Mouse (Mus musculus): ENCODE measurements at regions not wholly inside any gene's neighbourhood (a gene's known extent, or its start where the extent isn't known, plus 50 kb on each side); places are given as distances from the start of the nearest gene placed in this dataset.
"Not testable (repeated sequence)": the region's sequence is repeated elsewhere in the genome, so short reads cannot be mapped to it uniquely, and the experiment has no call there.

DNA sequence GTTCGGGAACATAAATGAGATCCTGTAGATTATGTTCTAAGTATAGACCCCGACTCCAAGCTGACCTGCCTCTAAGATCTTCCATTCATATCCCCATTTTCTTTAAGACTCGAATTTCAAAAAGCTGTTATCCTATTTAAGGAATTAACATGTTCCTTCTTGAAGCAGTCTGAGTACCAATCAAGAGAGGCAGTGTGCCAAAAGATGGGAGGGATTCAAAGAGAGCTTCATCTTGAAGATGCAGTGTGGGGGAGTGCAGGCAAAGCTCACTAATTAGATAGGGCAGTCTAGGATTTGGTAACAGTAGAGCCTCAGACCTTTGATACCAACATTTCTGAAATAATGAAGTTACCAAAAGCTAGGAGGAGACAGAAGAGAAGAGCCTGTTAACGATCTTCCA, 383.7 kb upstream of the Cdh5 start:
- ATAC-seq (replicated peaks in 1 of 2; ENCODE audit: insufficient read depth in 1 of 2, low FRiP score in 2 of 2, low TSS enrichment in 1 of 2, low read depth in 1 of 2, poor library complexity in 2 of 2, severe bottlenecking in 2 of 2): no peak

DNA sequence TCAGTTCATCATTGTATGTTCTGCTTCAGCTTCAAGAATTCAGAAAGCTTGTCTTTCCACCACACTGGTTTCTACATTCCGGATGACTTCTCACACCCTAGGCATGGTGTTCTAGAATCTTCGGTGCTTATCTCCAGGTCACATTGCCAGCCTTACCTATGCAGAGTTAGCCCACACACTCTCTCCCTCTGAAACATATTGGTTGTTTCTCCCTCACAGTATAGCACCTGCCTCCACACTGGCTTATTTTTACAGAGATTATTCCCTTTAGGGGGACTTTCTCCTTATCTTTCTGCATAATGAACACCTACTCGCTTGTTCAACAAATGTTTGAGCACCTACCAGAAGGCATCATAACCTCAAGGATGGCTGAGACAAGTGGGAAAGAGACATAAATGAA, 368.0 kb upstream of the Cdh5 start:
- ATAC-seq (replicated peaks in 1 of 2; ENCODE audit: insufficient read depth in 1 of 2, low FRiP score in 2 of 2, low TSS enrichment in 1 of 2, low read depth in 1 of 2, poor library complexity in 2 of 2, severe bottlenecking in 2 of 2): no peak

DNA sequence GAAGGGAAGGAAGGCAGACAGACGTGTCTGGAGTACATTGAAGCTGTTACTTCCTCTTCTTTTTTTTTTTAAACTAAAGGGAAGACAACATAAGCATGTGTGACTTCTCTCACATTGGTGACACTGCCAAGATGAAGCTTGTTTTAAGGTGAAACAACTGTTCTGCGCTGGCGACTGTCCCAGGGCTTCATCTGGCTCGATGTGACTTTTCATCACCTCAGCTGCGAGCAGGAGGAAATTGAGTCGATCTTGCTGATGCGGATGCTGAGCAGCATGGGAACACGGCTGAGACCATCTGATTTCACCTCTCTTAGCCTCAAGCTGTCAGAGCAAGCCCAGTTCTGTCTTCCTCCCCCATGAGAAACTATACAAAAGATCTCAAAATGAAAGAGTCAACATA, 363.1 kb upstream of the Cdh5 start:
- no peak for ATAC-seq (replicated peaks in 1 of 2; ENCODE audit: insufficient read depth in 1 of 2, low FRiP score in 2 of 2, low TSS enrichment in 1 of 2, low read depth in 1 of 2, poor library complexity in 2 of 2, severe bottlenecking in 2 of 2)

DNA sequence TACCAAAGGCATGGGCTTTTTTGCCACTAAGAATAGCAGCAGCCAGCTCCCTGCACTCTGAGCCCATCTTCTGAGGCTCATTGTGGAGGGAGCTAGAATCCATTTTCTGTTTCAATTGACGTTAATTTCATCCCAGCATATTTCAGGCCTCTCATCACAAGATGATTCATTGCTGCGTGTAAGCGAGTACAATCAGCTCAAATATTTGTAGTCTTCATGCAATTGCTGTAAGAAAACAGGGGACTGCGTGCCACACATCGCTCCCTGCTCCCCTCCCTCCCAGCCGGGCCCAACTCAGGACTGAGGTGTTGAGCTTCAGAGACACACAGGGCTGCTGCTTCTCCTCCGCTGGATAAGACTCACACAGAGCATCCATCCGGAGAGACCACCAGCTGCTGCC, 360.0 kb upstream of the Cdh5 start:
- ATAC-seq (replicated peaks in 1 of 2; ENCODE audit: insufficient read depth in 1 of 2, low FRiP score in 2 of 2, low TSS enrichment in 1 of 2, low read depth in 1 of 2, poor library complexity in 2 of 2, severe bottlenecking in 2 of 2): no peak

DNA sequence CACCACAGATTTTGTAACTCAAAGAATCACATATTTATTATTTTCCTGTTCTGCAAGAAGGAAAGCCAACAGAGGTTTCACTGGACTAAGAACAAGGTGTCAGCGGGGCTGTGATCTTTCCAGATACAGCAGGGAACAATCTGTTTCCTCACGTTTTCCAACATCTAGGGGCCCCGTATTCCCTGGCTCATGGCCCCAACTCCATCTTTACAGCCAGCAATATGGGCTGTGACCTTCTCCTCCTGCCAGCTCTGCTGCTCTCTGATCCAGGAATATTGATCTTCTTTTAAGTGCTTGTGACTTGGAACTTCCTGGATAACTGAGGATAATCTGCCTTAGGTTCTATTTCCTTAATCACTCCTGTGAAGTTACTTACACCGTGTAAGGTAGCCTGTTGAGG, 352.7 kb upstream of the Cdh5 start:
- no peak for ATAC-seq (replicated peaks in 1 of 2; ENCODE audit: insufficient read depth in 1 of 2, low FRiP score in 2 of 2, low TSS enrichment in 1 of 2, low read depth in 1 of 2, poor library complexity in 2 of 2, severe bottlenecking in 2 of 2)

DNA sequence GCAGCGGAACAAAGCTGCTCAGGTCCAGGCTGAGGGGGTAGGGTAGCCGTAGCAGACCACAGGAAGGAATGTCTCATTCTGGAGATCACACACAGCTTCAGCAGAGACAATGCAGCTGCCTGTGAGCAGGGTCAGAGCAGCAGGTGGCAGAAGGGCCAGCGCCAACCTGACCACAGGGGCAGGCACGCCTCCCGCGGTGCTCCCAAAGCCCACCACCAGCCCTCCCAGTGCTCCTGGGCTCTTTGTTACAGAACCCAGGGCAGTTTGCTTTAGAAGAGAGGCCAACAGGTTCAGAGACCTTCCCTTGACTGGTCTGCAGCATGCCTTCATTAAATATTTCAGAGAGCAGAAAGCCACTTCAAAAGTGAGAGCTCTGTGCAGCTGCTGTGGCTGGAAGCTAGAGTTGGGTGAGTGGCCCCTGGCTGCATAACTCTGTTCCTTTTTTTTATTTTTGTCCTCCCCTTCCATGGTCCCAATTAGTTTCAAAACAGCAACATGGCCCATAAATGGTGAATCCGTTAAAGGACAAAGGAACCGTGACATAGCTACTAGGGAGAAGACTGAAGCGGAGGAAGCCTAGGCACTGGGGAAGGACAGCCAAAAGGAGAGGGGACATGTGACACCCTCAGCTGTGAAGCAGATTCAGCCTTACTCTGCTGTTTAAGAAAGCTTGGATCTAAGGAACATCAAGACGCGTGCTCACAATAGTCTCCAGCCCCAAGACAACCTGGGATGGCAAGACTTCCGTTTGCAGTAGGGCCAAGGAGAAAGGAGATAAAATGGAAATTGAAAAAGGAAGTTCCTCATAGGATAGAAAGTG, 350.9 kb upstream of the Cdh5 start:
- peak in 1 of 2 experiments; percentile 27; a peak in 1 of 4 replicates for ATAC-seq (replicated peaks in 1 of 2; ENCODE audit: insufficient read depth in 1 of 2, low FRiP score in 2 of 2, low TSS enrichment in 1 of 2, low read depth in 1 of 2, poor library complexity in 2 of 2, severe bottlenecking in 2 of 2)

DNA sequence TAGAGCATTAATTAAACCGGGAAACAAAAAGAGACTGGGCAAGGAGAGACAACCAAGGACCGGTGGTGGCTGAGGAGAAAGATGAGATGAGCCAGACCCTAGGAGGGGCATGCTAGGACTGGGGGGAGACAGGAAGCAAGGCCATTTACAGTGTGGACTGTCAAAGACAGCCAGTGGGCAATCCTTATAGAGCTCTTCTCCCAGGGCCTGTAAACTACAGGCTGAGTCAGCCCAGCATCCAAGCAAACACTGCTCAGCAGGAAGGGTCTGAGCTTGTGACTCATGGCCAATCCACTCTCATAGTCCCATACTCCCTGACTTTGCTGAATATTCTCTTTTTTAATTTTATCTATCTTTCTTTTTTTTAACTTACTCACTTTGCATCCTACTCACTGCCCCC, 350.3 kb upstream of the Cdh5 start:
- no peak for ATAC-seq (replicated peaks in 1 of 2; ENCODE audit: insufficient read depth in 1 of 2, low FRiP score in 2 of 2, low TSS enrichment in 1 of 2, low read depth in 1 of 2, poor library complexity in 2 of 2, severe bottlenecking in 2 of 2)

DNA sequence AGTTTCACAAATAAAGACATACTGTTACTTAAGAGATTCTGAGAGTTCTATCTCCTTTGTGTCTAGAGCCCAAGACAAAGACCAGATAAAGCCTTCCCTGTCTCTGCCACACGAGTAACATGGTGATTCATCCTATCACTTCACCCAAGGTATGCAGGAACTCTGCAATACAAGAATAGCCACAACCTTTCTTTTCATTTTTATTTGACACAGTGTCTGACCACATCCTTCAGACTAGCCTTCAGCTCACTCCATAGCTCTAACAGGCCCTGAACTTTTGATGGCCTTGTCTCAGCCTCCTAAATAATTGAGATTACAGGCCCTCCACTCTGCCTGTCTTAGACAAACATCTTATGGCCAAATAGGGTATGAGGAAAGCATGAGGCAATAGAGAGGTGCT, 337.6 kb upstream of the Cdh5 start:
- ATAC-seq (replicated peaks in 1 of 2; ENCODE audit: insufficient read depth in 1 of 2, low FRiP score in 2 of 2, low TSS enrichment in 1 of 2, low read depth in 1 of 2, poor library complexity in 2 of 2, severe bottlenecking in 2 of 2): no peak

DNA sequence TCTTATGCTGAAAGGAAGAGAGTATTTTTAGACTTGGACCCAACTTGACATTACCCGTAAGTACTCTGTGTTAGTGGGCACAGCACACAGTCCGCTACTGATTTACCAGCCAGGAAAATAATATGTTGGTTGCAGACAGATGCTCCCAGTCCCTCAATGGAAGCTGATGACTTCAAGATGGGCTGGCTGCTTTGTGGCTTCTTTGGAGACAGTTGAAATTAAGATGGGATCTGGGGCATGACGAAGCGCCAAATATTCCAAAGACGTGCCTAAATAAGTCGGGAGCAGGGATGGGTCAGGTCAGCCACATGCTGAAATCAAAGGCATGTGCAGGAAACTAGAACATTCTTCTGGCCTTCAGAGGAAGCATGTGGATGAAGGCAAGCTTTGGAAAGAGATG, 321.8 kb upstream of the Cdh5 start:
- no peak for ATAC-seq (replicated peaks in 1 of 2; ENCODE audit: insufficient read depth in 1 of 2, low FRiP score in 2 of 2, low TSS enrichment in 1 of 2, low read depth in 1 of 2, poor library complexity in 2 of 2, severe bottlenecking in 2 of 2)

DNA sequence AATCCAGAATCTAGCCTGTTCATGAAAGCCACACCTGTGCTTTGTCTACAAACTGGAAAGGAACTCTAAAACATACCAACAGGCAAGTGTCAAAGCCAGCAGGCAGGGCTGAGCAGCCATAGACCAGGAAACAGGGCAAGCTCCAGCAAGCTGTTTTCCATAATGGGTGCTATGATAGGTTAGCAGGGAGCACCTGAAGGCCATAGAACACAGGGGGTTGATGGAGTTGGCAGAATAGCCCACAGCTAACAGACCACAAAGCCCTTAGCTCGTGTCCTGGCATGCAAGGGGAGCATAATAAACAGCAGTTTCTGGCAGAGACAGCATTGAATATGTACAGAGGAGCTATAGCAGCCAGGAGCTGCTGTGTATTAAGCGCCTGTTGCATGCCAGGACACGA, 313.1 kb upstream of the Cdh5 start:
- no peak for ATAC-seq (replicated peaks in 1 of 2; ENCODE audit: insufficient read depth in 1 of 2, low FRiP score in 2 of 2, low TSS enrichment in 1 of 2, low read depth in 1 of 2, poor library complexity in 2 of 2, severe bottlenecking in 2 of 2)

DNA sequence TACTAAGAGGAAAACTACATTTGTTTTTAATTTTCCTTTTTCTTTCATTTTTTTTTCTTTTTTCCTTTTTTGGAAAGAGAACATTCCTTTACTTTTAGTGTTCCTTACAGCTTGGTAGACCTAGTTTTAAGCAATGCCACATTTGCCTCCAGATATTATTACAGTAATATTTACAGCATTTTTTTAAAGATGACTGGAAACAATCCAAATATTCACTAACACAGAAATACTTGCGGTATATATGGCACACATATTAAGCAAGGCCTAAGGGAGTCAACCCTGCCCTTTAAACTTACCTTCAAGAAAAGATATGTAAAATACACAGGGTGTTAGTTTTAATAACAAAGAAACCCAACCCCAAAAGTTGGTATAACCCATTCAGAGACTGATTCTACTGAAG, 308.1 kb upstream of the Cdh5 start:
- ATAC-seq (replicated peaks in 1 of 2; ENCODE audit: insufficient read depth in 1 of 2, low FRiP score in 2 of 2, low TSS enrichment in 1 of 2, low read depth in 1 of 2, poor library complexity in 2 of 2, severe bottlenecking in 2 of 2): no peak

DNA sequence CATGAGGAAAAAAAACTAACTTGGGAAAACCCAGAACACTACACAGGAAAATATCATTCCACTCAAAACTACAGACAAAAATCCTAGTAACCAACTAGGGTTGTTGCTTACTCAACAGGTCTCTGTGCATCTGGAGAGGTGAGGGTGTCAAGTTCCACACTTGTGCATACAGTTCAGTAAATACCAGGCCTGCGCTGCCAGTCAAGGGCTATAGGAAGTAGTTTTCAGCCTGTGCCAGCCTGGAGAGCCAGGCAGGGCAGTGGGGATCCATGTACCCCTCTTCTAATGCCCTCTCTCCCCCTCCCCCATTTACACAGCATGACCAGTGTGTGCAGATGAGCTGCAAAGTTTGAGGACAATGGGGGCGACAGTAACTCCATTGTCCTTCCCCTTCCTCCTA, 302.8 kb upstream of the Cdh5 start:
- ATAC-seq (replicated peaks in 1 of 2; ENCODE audit: insufficient read depth in 1 of 2, low FRiP score in 2 of 2, low TSS enrichment in 1 of 2, low read depth in 1 of 2, poor library complexity in 2 of 2, severe bottlenecking in 2 of 2): not testable (repeated sequence)

DNA sequence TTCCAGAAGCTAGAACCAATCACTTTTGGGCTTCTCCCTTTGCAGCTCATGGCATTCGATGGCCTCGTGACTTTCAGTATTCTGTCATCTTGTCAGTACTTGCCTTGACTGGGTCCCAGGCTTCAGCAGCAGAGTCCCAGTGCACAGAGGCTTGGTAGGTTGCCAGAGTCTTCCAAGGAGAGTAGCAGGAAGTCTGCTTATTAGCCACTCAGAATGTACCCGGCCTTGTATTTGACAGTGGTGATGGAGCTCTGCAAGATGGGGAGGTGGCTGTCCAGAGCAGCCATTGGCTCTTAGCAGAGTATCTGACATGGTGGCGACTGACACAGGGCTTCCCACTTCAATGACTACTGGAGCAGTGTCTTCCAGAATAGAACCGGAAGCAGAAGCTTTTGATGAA, 293.3 kb upstream of the Cdh5 start:
- no peak for ATAC-seq (replicated peaks in 1 of 2; ENCODE audit: insufficient read depth in 1 of 2, low FRiP score in 2 of 2, low TSS enrichment in 1 of 2, low read depth in 1 of 2, poor library complexity in 2 of 2, severe bottlenecking in 2 of 2)

DNA sequence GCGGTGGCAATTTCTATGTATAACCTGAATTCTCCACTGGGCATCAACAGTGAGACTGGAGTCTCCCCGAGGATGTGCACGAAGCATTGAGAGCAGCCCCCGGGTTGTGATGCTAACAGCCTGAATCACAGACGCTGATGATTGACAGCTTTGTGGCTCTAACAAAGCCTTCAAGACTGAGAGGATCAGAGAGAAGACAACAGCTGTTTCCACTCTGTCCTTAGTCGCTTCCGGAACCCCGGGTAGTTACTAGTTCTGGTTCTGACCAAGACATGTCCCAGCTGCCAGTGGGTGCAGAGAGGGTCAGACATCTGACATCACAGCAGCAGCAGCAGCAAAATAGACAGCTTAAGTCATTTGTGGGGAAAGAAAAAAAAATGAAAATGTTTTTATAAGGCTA, 292.8 kb upstream of the Cdh5 start:
- ATAC-seq (replicated peaks in 1 of 2; ENCODE audit: insufficient read depth in 1 of 2, low FRiP score in 2 of 2, low TSS enrichment in 1 of 2, low read depth in 1 of 2, poor library complexity in 2 of 2, severe bottlenecking in 2 of 2): no peak

DNA sequence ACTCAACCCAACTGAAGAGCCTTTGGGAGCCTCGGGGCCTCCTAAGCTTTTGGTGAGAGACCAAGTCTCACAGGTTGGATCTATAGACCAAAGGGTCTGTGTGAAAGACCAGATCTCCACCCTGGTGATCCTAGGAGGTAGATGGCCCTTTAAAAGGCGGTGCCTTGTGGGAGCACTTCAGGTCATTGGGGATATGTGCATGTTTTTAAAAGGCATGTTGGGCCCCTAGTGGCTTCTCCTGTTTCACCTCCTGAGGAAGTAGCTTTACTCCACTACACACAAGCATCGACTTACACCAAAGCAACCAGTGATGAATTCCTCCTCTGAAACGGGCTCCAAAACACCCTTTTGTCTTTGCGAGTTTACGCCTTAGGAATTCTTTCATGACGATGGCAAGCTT, 292.3 kb upstream of the Cdh5 start:
- ATAC-seq (replicated peaks in 1 of 2; ENCODE audit: insufficient read depth in 1 of 2, low FRiP score in 2 of 2, low TSS enrichment in 1 of 2, low read depth in 1 of 2, poor library complexity in 2 of 2, severe bottlenecking in 2 of 2): no peak

DNA sequence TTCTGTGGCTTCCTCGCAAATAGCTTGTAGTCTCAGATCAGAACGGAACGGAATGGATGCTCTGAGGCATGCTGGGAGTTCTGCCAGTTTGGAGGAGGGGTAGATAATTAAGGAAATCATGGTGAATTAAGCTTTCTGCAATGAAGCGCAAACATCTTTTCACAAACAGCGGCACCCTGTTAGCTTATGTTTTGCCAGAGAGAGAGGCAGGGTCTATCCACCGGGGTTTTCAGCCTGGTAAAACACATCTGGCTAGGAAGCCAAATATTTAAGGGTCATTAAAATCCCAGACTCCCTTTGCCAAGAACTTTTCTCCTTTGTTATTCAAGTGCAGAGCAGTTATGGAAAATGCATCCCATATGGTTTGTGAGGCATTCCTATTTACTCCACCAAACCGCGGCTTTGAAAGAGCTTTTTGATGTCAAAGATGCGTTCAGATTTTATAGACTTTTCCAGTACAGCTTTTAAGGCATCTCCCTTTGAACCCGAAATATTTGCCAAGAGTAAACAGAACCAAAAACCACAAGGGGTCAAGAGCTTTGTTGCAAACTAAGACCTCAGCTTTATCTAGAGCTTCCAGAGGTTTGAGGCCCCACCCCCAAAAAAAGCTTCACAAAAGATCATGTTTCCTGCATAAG, 287.4 kb upstream of the Cdh5 start:
- no peak for ATAC-seq (replicated peaks in 1 of 2; ENCODE audit: insufficient read depth in 1 of 2, low FRiP score in 2 of 2, low TSS enrichment in 1 of 2, low read depth in 1 of 2, poor library complexity in 2 of 2, severe bottlenecking in 2 of 2)

DNA sequence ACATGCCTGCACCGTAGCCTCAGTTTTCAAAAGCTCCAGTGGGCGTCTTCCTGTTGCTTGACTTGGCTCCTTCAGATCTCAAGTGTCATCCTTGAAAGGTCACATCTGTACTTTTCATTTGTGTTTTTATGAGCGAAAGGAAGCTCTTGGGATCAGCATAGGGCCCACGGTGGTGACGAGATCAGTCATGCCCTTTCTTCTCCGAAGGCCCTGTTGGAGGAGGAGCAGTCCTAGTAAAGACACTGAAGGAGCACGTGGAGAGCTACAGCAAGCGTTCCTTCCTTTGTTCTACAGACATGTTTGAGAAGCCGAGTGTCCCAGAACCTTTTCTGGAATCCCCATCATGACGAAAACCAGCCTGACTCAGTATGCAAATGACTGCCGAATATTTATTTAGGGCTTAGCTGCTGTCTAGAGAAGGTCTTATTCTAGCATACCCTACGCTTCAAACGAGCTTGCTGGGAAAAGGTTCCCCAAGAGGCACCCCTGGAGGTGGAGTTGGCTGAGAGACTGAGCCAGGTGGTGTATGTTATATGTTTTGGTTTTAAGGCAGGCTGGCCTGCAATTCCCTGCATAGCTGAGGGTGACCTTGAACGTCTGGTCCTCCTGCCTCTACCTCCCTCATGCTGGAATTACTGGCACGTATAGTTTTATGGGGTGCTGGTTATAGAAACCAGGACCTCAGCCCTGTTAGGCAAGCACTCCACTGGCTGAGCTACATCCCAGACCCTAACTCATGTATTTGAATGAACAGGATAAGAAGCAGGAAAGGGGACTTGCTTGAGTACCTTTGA, 285.1 kb upstream of the Cdh5 start:
- ATAC-seq (replicated peaks in 1 of 2; ENCODE audit: insufficient read depth in 1 of 2, low FRiP score in 2 of 2, low TSS enrichment in 1 of 2, low read depth in 1 of 2, poor library complexity in 2 of 2, severe bottlenecking in 2 of 2): no peak

DNA sequence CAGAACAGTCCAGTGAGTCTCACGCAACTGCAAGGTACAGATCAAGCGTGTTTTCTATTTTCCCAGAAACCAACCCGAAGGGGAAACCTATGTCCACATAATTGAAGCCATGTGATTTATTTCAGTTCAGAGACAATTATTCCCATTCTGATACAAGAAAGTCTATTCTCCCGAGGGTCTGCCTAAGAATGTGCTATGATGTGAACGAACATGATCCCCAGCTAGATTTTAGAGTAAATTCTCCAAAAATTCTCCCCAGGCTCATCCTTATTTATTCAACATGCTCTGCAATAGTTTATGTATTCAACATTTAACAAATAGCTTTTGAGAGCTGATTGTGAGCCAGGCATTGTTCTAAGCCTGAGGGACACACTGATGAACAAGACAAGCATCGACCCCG, 277.9 kb upstream of the Cdh5 start:
- ATAC-seq (replicated peaks in 1 of 2; ENCODE audit: insufficient read depth in 1 of 2, low FRiP score in 2 of 2, low TSS enrichment in 1 of 2, low read depth in 1 of 2, poor library complexity in 2 of 2, severe bottlenecking in 2 of 2): no peak

All from hematopoietic stem cell, adult 5-6 weeks (primary cell).